Mouse (Mus musculus): ENCODE data around the gene Fgf8.

- no peak for TF ChIP-seq CTCF (IDR thresholded peaks at IDR 0.05; ENCODE audit: low read depth, low read length)
- no peak for TF ChIP-seq POLR2A (IDR thresholded peaks at IDR 0.05; ENCODE audit: extremely low read depth, insufficient read depth, low read length)
Observed at GRCm38 (mm10) chr19:45782315-45783001, 39.7 kb upstream of the Fgf8 start.

Data from liver, adult 2 months (tissue).